In the genomic region with DNA sequence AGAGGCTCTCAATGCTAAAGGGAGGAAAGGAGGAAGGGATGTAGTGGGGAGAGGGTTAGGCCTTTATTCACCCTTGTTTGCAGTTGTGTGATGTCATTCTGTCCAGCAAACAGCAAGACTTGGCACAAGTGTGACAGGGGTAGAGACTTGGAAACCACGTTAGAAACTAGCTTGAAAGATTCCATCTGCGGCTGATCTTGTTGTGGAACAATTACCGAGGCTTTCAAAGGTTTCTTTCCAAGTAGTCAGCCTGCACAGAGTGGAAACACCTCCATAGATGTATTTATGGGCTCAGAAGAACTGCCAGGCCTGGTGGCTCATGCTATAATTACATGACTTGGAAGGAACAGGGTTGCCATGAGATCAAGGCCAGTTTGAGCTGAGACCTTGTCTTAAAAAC, we compare ENCODE assay signal across 12 mouse cellular contexts.
"Had no signal": no experiment of that assay in that cellular context is flagged by ENCODE, and none has a peak within 500 bp of the region (broad histone marks: within the 10 kb centered on the region; RNA-seq: fewer than 3 reads in every experiment).

No protein-coding gene starts in this region.

- H3K4me2 ChIP-seq: kidney, embryonic 15.5 days; limb, embryonic 12.5 days; midbrain, embryonic 12.5 days had no signal

- H3K4me3 ChIP-seq: kidney, embryonic 15.5 days; left cerebral cortex, adult 2 months; limb, embryonic 12.5 days; midbrain, embryonic 12.5 days had no signal

- H3K36me3 ChIP-seq: kidney, embryonic 15.5 days; limb, embryonic 12.5 days; midbrain, embryonic 12.5 days had no signal

- H3K27ac ChIP-seq: kidney, embryonic 15.5 days; left cerebral cortex, adult 2 months; limb, embryonic 12.5 days; liver, embryonic 14.5 days; midbrain, embryonic 12.5 days had no signal

- DNase-seq: kidney, postnatal 14 days; lung, adult 18-20 months; right cerebral cortex, postnatal 4 days; spleen, adult 18-20 months; thymus, adult 18-20 months; thymus, postnatal 14 days had no signal

- H3K9me3 ChIP-seq: kidney, embryonic 15.5 days; limb, embryonic 12.5 days had no signal

- H3K4me1 ChIP-seq: kidney, embryonic 15.5 days; limb, embryonic 12.5 days; midbrain, embryonic 12.5 days had no signal

- H3K27me3 ChIP-seq: kidney, embryonic 15.5 days; limb, embryonic 12.5 days; midbrain, embryonic 12.5 days had no signal

- ATAC-seq: midbrain, embryonic 16.5 days had no signal

- H3K9ac ChIP-seq: kidney, embryonic 15.5 days; limb, embryonic 12.5 days; liver, embryonic 14.5 days; midbrain, embryonic 12.5 days had no signal
